Comparison of ENCODE assay signal across 8 mouse cellular contexts in genomic region chr1:93210213-93210641, GRCm38 (mm10). TPM values are rescaled to one million over a fixed set of nuclear protein-coding genes. Genes with fewer than 3 reads are reported as not detected.
DNase-seq lines count a peak whose midpoint lies in the region; ATAC-seq lines count a peak whose summit lies in the region.

No protein-coding gene starts in this region.

- H3K9ac ChIP-seq in embryonic facial prominence, embryonic 15.5 days = no peak overlapping the region
- H3K9ac ChIP-seq in heart, embryonic 13.5 days = peak overlapping the region; percentile 62; the same call in 1 of the 2 replicates
- H3K9ac ChIP-seq in kidney, embryonic 14.5 days (ENCODE audit: low read depth, low read length) = no peak overlapping the region
- H3K9ac ChIP-seq in limb, embryonic 12.5 days (replicated peaks) = 0 out of 2 replicates have a peak overlapping the region, but pooled peaks have one; percentile 19

- no peak overlapping the region for H3K4me2 ChIP-seq in embryonic facial prominence, embryonic 15.5 days (replicated peaks)
- H3K4me2 ChIP-seq in heart, embryonic 13.5 days = peak overlapping the region; percentile 21; the same call in 1 of the 2 replicates
- no peak overlapping the region for H3K4me2 ChIP-seq in kidney, embryonic 14.5 days (replicated peaks; ENCODE audit: low read depth, low read length)
- peak overlapping the region; percentile 10; the same call in 1 of the 2 replicates for H3K4me2 ChIP-seq in limb, embryonic 12.5 days

- H3K27ac ChIP-seq in embryonic facial prominence, embryonic 15.5 days (replicated peaks) = peak overlapping the region; percentile 83
- H3K27ac ChIP-seq in heart, embryonic 13.5 days (replicated peaks) = peak overlapping the region; percentile 88
- H3K27ac ChIP-seq in kidney, embryonic 14.5 days (ENCODE audit: low read depth, low read length) = peak overlapping the region; percentile 83
- peak overlapping the region; percentile 92 for H3K27ac ChIP-seq in limb, embryonic 12.5 days

- H3K4me3 ChIP-seq in embryonic facial prominence, embryonic 15.5 days (replicated peaks) = no peak overlapping the region
- H3K4me3 ChIP-seq in heart, embryonic 13.5 days = no peak overlapping the region
- no peak overlapping the region for H3K4me3 ChIP-seq in kidney, embryonic 14.5 days (ENCODE audit: low read length)
- no peak overlapping the region for H3K4me3 ChIP-seq in limb, embryonic 12.5 days (replicated peaks)

- WGBS in embryonic facial prominence, embryonic 15.5 days = 26% methylated on average over 9 of the region's 9 CpGs
- 10% methylated on average over 9 of the region's 9 CpGs for WGBS in heart, embryonic 13.5 days
- WGBS in kidney, embryonic 14.5 days = 24% methylated on average over 9 of the region's 9 CpGs
- 31% methylated on average over 9 of the region's 9 CpGs for whole genome bisulfite sequencing in limb, embryonic 12.5 days

- no peaks in the 10 kb centered on the region for H3K9me3 ChIP-seq in embryonic facial prominence, embryonic 15.5 days (replicated peaks)
- H3K9me3 ChIP-seq in heart, embryonic 13.5 days = no peaks in the 10 kb centered on the region
- no peaks in the 10 kb centered on the region for H3K9me3 ChIP-seq in kidney, embryonic 14.5 days (ENCODE audit: control insufficient read depth, low read length)
- no peaks in the 10 kb centered on the region for H3K9me3 ChIP-seq in limb, embryonic 12.5 days

- peak; percentile 68 for DNase-seq in layer of hippocampus, adult 11-12 months (ENCODE audit: low spot score)
- no peak for DNase-seq in layer of hippocampus, adult 9-10 months (ENCODE audit: low spot score)
- DNase-seq in ovary, postnatal 10 days (ENCODE audit: low spot score) = peak; percentile 63

- no peaks in the 10 kb centered on the region for H3K36me3 ChIP-seq in embryonic facial prominence, embryonic 15.5 days
- no peaks in the 10 kb centered on the region for H3K36me3 ChIP-seq in heart, embryonic 13.5 days
- no peaks in the 10 kb centered on the region for H3K36me3 ChIP-seq in kidney, embryonic 14.5 days (ENCODE audit: control insufficient read depth, insufficient read depth, low read length)
- no peaks in the 10 kb centered on the region for H3K36me3 ChIP-seq in limb, embryonic 12.5 days

- ATAC-seq in embryonic facial prominence, embryonic 15.5 days (ENCODE audit: insufficient number of reproducible peaks, low FRiP score, low TSS enrichment, low read depth) = peak; percentile 83
- peak; percentile 78 for ATAC-seq in heart, embryonic 13.5 days (ENCODE audit: extremely low read depth, insufficient number of reproducible peaks, low FRiP score, low TSS enrichment)
- ATAC-seq in kidney, embryonic 14.5 days (ENCODE audit: low FRiP score, low TSS enrichment) = peak; percentile 58
- ATAC-seq in limb, embryonic 12.5 days (ENCODE audit: insufficient number of reproducible peaks, insufficient read depth, low FRiP score, low TSS enrichment, low read depth) = peak; percentile 43; the same call in 1 of the 2 replicates
- no peak for ATAC-seq in granulocyte monocyte progenitor cell, adult 5-6 weeks (replicated peaks; ENCODE audit: poor library complexity, severe bottlenecking)

- H3K27me3 ChIP-seq in embryonic facial prominence, embryonic 15.5 days = no peaks in the 10 kb centered on the region
- peaks cover 8% of the 10 kb centered on the region; the same call in 1 of the 2 replicates for H3K27me3 ChIP-seq in heart, embryonic 13.5 days (replicated peaks)
- H3K27me3 ChIP-seq in kidney, embryonic 14.5 days (ENCODE audit: control insufficient read depth, insufficient read depth, low read length) = no peaks in the 10 kb centered on the region
- H3K27me3 ChIP-seq in limb, embryonic 12.5 days = no peaks in the 10 kb centered on the region

- H3K4me1 ChIP-seq in embryonic facial prominence, embryonic 15.5 days = peaks cover 61% of the 10 kb centered on the region
- peaks cover 52% of the 10 kb centered on the region for H3K4me1 ChIP-seq in heart, embryonic 13.5 days
- peaks cover 37% of the 10 kb centered on the region for H3K4me1 ChIP-seq in kidney, embryonic 14.5 days (ENCODE audit: control insufficient read depth, insufficient read depth, low read length)
- H3K4me1 ChIP-seq in limb, embryonic 12.5 days (replicated peaks) = peaks cover 79% of the 10 kb centered on the region

RNA-seq across cellular contexts. Expression of gene Sned1, which starts 25.4 kb away (rescaled TPM):
- 14.4 and 16.0 TPM in 2 replicates for polyA plus RNA-seq in embryonic facial prominence, embryonic 15.5 days (2015; fragmentation: Nextera tagmentation; extraction: Ambion mirVana)
- polyA plus RNA-seq in heart, embryonic 13.5 days (2015; fragmentation: Nextera tagmentation; extraction: Ambion mirVana) = 3.8 and 5.0 TPM in 2 replicates
- 8.6 and 17.9 TPM in 2 replicates for polyA plus RNA-seq in kidney, embryonic 14.5 days (2014; fragmentation: Nextera tagmentation; extraction: Ambion mirVana)
- 39.5 and 45.7 TPM in 2 replicates for polyA plus RNA-seq in limb, embryonic 12.5 days (2016; fragmentation: Nextera tagmentation; extraction: Ambion mirVana)
- 0.30 and 0.70 TPM in 2 replicates for total RNA-seq in granulocyte monocyte progenitor cell, adult 5-6 weeks (2014; fragmentation: Nextera tagmentation)
- total RNA-seq in granulocyte monocyte progenitor cell, adult 5-6 weeks (2017) = 0.05 and 0.13 TPM in 2 replicates

RNA-seq across cellular contexts. Expression of gene Crocc2, which starts 41.7 kb away (rescaled TPM):
- 2.8 and 5.8 TPM in 2 replicates for polyA plus RNA-seq in embryonic facial prominence, embryonic 15.5 days (2015; fragmentation: Nextera tagmentation; extraction: Ambion mirVana)
- 0.17 and 0.31 TPM in 2 replicates for polyA plus RNA-seq in heart, embryonic 13.5 days (2015; fragmentation: Nextera tagmentation; extraction: Ambion mirVana)
- 0.14 and 0.20 TPM in 2 replicates for polyA plus RNA-seq in kidney, embryonic 14.5 days (2014; fragmentation: Nextera tagmentation; extraction: Ambion mirVana)
- polyA plus RNA-seq in limb, embryonic 12.5 days (2016; fragmentation: Nextera tagmentation; extraction: Ambion mirVana) = 0.27 and 0.33 TPM in 2 replicates
- total RNA-seq in granulocyte monocyte progenitor cell, adult 5-6 weeks (2014; fragmentation: Nextera tagmentation) = not detected in 2 replicates
- total RNA-seq in granulocyte monocyte progenitor cell, adult 5-6 weeks (2017) = not detected in 2 replicates

RNA-seq across cellular contexts. Expression of gene 2310007B03Rik, which starts 49.5 kb away (rescaled TPM):
- 18.3 and 21.8 TPM in 2 replicates for polyA plus RNA-seq in embryonic facial prominence, embryonic 15.5 days (2015; fragmentation: Nextera tagmentation; extraction: Ambion mirVana)
- 0.12 and 0.24 TPM in 2 replicates for polyA plus RNA-seq in heart, embryonic 13.5 days (2015; fragmentation: Nextera tagmentation; extraction: Ambion mirVana)
- polyA plus RNA-seq in kidney, embryonic 14.5 days (2014; fragmentation: Nextera tagmentation; extraction: Ambion mirVana) = 0.42 and 0.49 TPM in 2 replicates
- polyA plus RNA-seq in limb, embryonic 12.5 days (2016; fragmentation: Nextera tagmentation; extraction: Ambion mirVana) = 0.10 and 0.18 TPM in 2 replicates
- not detected in 2 replicates for total RNA-seq in granulocyte monocyte progenitor cell, adult 5-6 weeks (2014; fragmentation: Nextera tagmentation)
- total RNA-seq in granulocyte monocyte progenitor cell, adult 5-6 weeks (2017) = not detected in 2 replicates

Comparison
In these comparisons a context has a peak if more than half of its experiments do, and no peak if none do; other contexts are left out.
1. H3K4me2 ChIP-seq: peak in heart, embryonic 13.5 days (single experiment) and limb, embryonic 12.5 days (single experiment); none in embryonic facial prominence, embryonic 15.5 days (single experiment) and kidney, embryonic 14.5 days (single experiment).
2. H3K9ac ChIP-seq: peak in heart, embryonic 13.5 days (single experiment) and limb, embryonic 12.5 days (single experiment); none in embryonic facial prominence, embryonic 15.5 days (single experiment) and kidney, embryonic 14.5 days (single experiment).
3. RNA of gene 2310007B03Rik, which starts 49.5 kb away (polyA plus RNA-seq): 18.3 to 21.8 TPM in embryonic facial prominence, embryonic 15.5 days; 0.42 to 0.49 TPM in kidney, embryonic 14.5 days, 0.12 to 0.24 TPM in heart, embryonic 13.5 days and 0.10 to 0.18 TPM in limb, embryonic 12.5 days; every median in the first group is over 10 times any median in the second.
4. Peak in every context shown above with its lines, with median percentiles within 50 percentile points of each other: H3K27ac ChIP-seq.